Mouse (Mus musculus) granulocyte monocyte progenitor cell, adult 5-6 weeks (primary cell): ENCODE data around the gene 5031439G07Rik. TPM values are rescaled to one million over a fixed set of nuclear protein-coding genes. Genes with fewer than 3 reads are reported as not detected.

Source experiments
- total RNA-seq, 2 experiments: library from RNA; stranded (forward) in 1 of 2; stranded (reverse) in 1 of 2; fragments of 200-712, 200-1000 nt in 1 of 2; fragments of >200 nt in 1 of 2; fragmentation: Nextera tagmentation in 1 of 2; gene quantifications; 2 replicates each; pipeline ENCODE4 v1.2.3; 2014 to 2017

The 5031439G07Rik gene
- total RNA-seq, 2 experiments from 2014 or later = 12.2 to 14.1 TPM

Other genes starting within 250 kb of the 5031439G07Rik start
- gene Phf21b, start 132.5 kb downstream of the 5031439G07Rik start, total RNA-seq (2014; fragmentation: Nextera tagmentation) = 0.06 and 2.5 TPM in 2 replicates
- gene Phf21b, start 132.5 kb downstream of the 5031439G07Rik start, total RNA-seq (2017) = not detected in 2 replicates
- gene Gm29666, start 68.5 kb downstream of the 5031439G07Rik start, total RNA-seq (2014; fragmentation: Nextera tagmentation) = 0.54 and 1.0 TPM in 2 replicates
- gene Gm29666, start 68.5 kb downstream of the 5031439G07Rik start, total RNA-seq (2017) = 0.15 and 0.17 TPM in 2 replicates
- gene Nup50, start 65.1 kb downstream of the 5031439G07Rik start, total RNA-seq (2014; fragmentation: Nextera tagmentation) = 45.8 and 48.1 TPM in 2 replicates
- gene Nup50, start 65.1 kb downstream of the 5031439G07Rik start, total RNA-seq (2017) = 77.6 and 80.8 TPM in 2 replicates
- gene Upk3a, start 28.6 kb upstream of the 5031439G07Rik start, total RNA-seq (2014; fragmentation: Nextera tagmentation) = not detected in 2 replicates
- gene Upk3a, start 28.6 kb upstream of the 5031439G07Rik start, total RNA-seq (2017) = not detected in 2 replicates
- 4.6 and 8.7 TPM in 2 replicates for gene Fam118a, start 40.4 kb upstream of the 5031439G07Rik start, total RNA-seq (2014; fragmentation: Nextera tagmentation)
- 12.9 and 14.8 TPM in 2 replicates for gene Fam118a, start 40.4 kb upstream of the 5031439G07Rik start, total RNA-seq (2017)
- gene Smc1b, start 143.4 kb upstream of the 5031439G07Rik start, total RNA-seq (2014; fragmentation: Nextera tagmentation) = not detected in 2 replicates
- gene Smc1b, start 143.4 kb upstream of the 5031439G07Rik start, total RNA-seq (2017) = not detected in 2 replicates
- not detected in 2 replicates for gene Ribc2, start 143.5 kb upstream of the 5031439G07Rik start, total RNA-seq (2014; fragmentation: Nextera tagmentation)
- gene Ribc2, start 143.5 kb upstream of the 5031439G07Rik start, total RNA-seq (2017) = not detected in 2 replicates
- gene Fbln1, start 217.4 kb upstream of the 5031439G07Rik start, total RNA-seq (2014; fragmentation: Nextera tagmentation) = 0.11 and 0.30 TPM in 2 replicates
- 0.73 TPM in 1 of 2 replicates, not detected in the other for gene Fbln1, start 217.4 kb upstream of the 5031439G07Rik start, total RNA-seq (2017)